Mouse (Mus musculus) neural tube, embryonic 11.5 days (tissue): ENCODE measurements at regions not wholly inside any gene's neighbourhood (a gene's known extent, or its start where the extent isn't known, plus 50 kb on each side); places are given as distances from the start of the nearest gene placed in this dataset.
"Not testable (repeated sequence)": the region's sequence is repeated elsewhere in the genome, so short reads cannot be mapped to it uniquely, and the experiment has no call there.

ENCODE experiments used
- ATAC-seq: fragments of 200-750 bp; cut with Nextera tagmentation; 2 replicates; pipeline ENCODE4 v1.8.0; 2017; ENCODE audit warnings: moderate number of reproducible peaks, mild to moderate bottlenecking, moderate TSS enrichment, moderate library complexity; ENCODE audit not compliant: insufficient read depth, low FRiP score, low TSS enrichment
- DNase-seq: peaks from one replicate; pipeline ENCODE4 v3.0.0-alpha.2; 2015; ENCODE audit warnings: low spot score
- H3K27ac ChIP-seq: fragments of 300-500 bp; sonication (generic); 2 replicates; pipeline ENCODE4 v1.5.1; 2014; ENCODE audit warnings: low read depth, mild to moderate bottlenecking, low read length
- H3K27me3 ChIP-seq: fragments of 300-500 bp; sonication (generic); 2 replicates; pipeline ENCODE4 v1.6.1; 2014; ENCODE audit warnings: mild to moderate bottlenecking, low read length, mixed read lengths; ENCODE audit not compliant: control insufficient read depth, insufficient read depth
- H3K36me3 ChIP-seq: fragments of 300-500 bp; sonication (generic); 2 replicates; pipeline ENCODE4 v1.6.1; 2014; ENCODE audit warnings: mild to moderate bottlenecking, low read length, moderate library complexity, mixed read lengths; ENCODE audit not compliant: control insufficient read depth, insufficient read depth
- H3K4me1 ChIP-seq: fragments of 300-500 bp; sonication (generic); 2 replicates; pipeline ENCODE4 v1.6.1; 2014; ENCODE audit warnings: low read length, mixed read lengths; ENCODE audit not compliant: control insufficient read depth, insufficient read depth
- H3K4me2 ChIP-seq: fragments of 300-500 bp; sonication (generic); 2 replicates; pipeline ENCODE4 v1.6.1; 2014; ENCODE audit warnings: low read depth, mild to moderate bottlenecking, moderate library complexity
- H3K4me3 ChIP-seq: fragments of 300-500 bp; sonication (generic); 2 replicates; pipeline ENCODE4 v1.5.1; 2014; ENCODE audit warnings: low read depth, low read length
- H3K9ac ChIP-seq: fragments of 300-500 bp; sonication (generic); 2 replicates; pipeline ENCODE4 v1.6.1; 2014; ENCODE audit warnings: mild to moderate bottlenecking, low read length
- H3K9me3 ChIP-seq: fragments of 300-500 bp; sonication (generic); 2 replicates; pipeline ENCODE4 v1.6.1; 2016; ENCODE audit warnings: low read length; ENCODE audit not compliant: control insufficient read depth
- WGBS: fragments of 180-500 bp; shearing (Covaris S2); extraction: QIAGEN DNeasy Blood & Tissue Kit; methylation state at CpG from one replicate; pipeline ENCODE4 v1.1.7; 2014; 5-methylcytosine and 5-hydroxymethylcytosine counted together

DNA sequence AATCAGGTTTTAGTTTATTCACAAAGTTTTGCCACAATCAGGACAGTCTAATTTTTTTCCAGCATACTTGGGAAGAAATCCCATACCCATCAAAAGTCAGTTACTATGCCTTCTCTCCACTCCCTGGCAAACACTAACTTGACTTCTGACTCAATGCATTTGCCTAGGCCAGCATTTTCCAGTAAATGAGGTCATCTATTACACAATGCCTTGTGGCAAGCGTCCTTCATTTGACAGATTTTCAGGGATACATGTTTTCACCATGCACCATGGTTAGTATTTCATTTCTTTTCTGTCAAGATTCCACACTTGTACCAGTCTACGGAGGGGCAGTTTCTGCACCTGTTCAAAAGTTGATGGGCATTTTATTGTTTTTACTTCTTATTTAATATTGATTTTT, 88.4 kb upstream of the Slc2a12 start:
- not testable (repeated sequence) for H3K9ac ChIP-seq, H3K4me1 ChIP-seq, H3K27ac ChIP-seq, H3K4me2 ChIP-seq, H3K9me3 ChIP-seq, H3K36me3 ChIP-seq, H3K27me3 ChIP-seq, DNase-seq, ATAC-seq, H3K4me3 ChIP-seq
- WGBS, result 80% methylated on average over 2 of the region's 2 CpGs

DNA sequence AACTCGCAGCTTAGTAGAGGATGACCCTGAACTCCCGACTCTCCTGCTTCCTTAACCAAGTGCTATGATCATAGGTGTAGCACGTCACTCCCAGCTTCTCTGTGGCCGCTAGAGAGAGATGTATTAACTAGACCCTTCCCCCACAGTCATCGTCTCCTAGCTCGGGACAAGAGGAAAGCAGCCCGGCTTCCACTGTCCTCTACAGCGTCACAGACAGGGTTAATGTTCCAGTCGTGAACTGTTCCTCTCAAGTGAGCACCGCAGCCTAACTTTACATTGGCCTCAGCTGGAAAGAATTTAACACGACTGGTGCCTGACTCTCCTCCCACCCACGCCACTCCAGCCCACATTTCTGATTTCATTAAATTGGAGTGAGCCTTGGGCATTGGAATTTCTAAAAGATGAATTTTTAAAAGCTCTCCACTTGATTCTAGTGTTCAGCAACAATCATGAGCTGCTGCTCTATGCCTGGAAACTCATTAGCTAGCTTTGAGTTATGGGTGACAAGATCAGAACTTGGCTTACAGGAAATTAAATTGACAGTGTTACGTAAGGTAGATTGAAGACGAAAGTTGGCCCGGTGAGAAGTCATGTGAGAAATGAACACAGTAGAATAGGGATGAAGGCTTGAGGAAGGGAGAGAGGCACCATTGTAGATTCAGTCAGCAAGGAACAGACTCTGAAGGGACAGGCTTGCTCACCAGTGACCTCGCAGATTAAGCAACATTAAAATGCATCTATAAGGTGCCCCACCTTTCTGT, 75.4 kb upstream of the Slc2a12 start:
- not testable (repeated sequence) for H3K4me1 ChIP-seq, H3K36me3 ChIP-seq, H3K27me3 ChIP-seq, H3K9ac ChIP-seq, ATAC-seq, H3K4me3 ChIP-seq, H3K4me2 ChIP-seq, DNase-seq, H3K27ac ChIP-seq, H3K9me3 ChIP-seq
- 79% methylated on average over 15 of the region's 16 CpGs for WGBS

DNA sequence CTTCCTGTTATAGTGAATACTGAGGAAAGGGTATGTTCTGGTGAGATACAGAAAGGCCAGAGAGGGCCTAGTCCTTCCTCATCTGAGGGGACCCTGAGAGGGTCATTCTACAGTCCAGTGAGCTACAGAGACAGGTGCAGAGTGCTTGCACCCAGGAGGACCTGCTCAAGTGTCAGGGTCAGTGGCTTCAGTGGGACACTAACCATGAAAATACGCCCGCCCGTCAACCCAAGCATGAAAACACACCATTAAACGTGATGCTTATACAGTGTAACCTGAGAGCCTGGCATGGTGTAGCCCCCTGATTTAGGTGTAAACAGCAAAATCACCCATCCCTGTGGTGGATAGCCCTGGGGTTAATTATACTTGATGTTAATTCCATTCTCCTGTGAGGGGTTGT, 70.8 kb upstream of the Slc2a12 start:
- not testable (repeated sequence) for H3K4me2 ChIP-seq, H3K9me3 ChIP-seq, H3K9ac ChIP-seq, H3K27ac ChIP-seq, H3K4me1 ChIP-seq, H3K36me3 ChIP-seq, H3K27me3 ChIP-seq, H3K4me3 ChIP-seq, DNase-seq, ATAC-seq
- WGBS, result 71% methylated on average over 4 of the region's 4 CpGs

DNA sequence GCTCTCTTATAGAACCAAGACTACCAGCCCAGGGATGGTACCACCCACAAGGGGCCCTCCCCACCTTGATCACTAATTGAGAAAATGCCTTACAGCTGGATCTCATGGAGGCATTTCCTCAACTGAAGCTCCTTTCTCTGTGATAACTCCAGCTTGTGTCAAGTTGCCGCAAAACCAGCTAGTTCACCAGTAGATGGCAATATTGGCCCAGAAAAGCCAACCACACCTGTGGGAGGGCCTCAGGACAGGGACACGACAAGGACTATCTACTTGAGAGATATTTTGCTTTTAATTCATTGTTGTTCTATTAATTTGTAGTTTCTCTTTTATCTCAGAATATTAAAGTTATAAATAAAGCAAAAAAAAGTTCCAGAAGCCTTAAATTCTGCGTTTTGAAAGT, 65.4 kb upstream of the Slc2a12 start:
- ATAC-seq, H3K27me3 ChIP-seq, H3K4me3 ChIP-seq, H3K4me2 ChIP-seq, H3K27ac ChIP-seq, H3K36me3 ChIP-seq, H3K9ac ChIP-seq, H3K4me1 ChIP-seq, H3K9me3 ChIP-seq: not testable (repeated sequence)
- peak; percentile 45 for DNase-seq
- WGBS, result 15% methylated on average over 3 of the region's 3 CpGs

DNA sequence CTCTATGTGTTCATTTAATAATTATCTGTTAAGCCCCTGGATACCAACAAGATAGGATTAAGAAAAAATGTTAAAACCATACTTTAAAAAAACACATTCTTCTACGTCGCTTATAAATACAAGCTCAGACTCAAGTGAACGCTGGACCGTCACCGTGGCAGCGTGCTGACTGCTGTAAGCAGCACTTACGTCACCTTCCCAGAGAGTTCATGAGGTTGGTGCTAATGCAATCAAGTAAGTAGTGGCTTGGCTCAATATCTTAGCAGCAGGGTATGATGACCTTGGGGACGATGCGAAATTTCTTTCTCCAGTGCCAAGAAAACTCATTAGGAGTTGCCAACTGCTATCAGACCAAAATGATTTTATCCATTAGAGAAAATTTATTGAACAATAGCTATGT, 63.5 kb upstream of the Slc2a12 start:
- not testable (repeated sequence) for ATAC-seq, H3K4me3 ChIP-seq
- 90% methylated on average over 9 of the region's 9 CpGs for WGBS

DNA sequence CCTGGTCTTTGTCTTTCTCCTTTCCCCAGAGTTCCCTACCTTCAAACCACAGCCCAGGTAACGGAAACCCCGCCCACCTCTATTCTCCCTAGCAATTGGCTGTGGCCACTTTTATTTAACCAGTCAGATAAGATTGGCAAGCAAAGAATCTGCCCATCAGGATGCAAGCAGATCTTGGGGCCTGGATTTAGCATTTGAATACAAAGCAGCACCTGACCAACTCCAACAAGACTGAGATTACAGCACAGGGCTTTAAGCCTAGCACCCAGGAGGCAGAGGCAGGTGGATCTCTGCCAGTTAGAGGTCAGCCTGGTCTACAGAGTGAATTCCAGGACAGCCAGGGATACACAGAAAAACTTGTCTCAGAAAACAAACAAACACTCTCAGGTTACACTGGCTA, 61.5 kb upstream of the Slc2a12 start:
- H3K9me3 ChIP-seq, H3K9ac ChIP-seq, H3K4me3 ChIP-seq, H3K27me3 ChIP-seq, H3K4me1 ChIP-seq, H3K4me2 ChIP-seq, DNase-seq, ATAC-seq, H3K27ac ChIP-seq, H3K36me3 ChIP-seq: not testable (repeated sequence)
- WGBS, result 96% methylated on average over 2 of the region's 2 CpGs

More for the DNA sequence above, 63.5 kb upstream of the Slc2a12 start:
- not testable (repeated sequence) for H3K4me2 ChIP-seq, H3K9ac ChIP-seq, H3K36me3 ChIP-seq, H3K4me1 ChIP-seq, DNase-seq, H3K27ac ChIP-seq, H3K27me3 ChIP-seq, H3K9me3 ChIP-seq

DNA sequence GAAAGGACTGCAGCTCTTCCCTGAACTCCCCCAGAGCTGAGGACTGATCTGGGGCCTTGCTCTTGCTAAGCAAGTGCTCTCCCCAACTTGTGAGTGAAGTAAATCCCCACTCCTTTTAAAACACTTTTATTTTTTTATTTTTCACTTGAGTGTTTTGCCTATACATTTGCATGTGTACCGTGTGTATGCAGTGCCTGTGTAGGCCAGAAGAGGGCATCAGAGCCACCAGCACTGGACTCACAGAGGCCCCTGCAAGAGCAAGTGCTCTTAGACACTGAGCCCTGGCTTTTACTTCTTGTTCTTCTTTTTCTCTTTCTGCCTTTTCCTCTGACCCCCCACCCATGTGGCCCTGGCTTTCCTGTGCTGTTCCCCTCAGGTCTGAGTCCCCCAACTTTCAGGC, 56.2 kb upstream of the Slc2a12 start:
- H3K4me1 ChIP-seq, H3K36me3 ChIP-seq, H3K4me3 ChIP-seq, H3K4me2 ChIP-seq, DNase-seq, H3K27ac ChIP-seq, ATAC-seq, H3K27me3 ChIP-seq, H3K9me3 ChIP-seq, H3K9ac ChIP-seq: not testable (repeated sequence)
- WGBS, result 83% methylated on average over 1 of the region's 1 CpGs

DNA sequence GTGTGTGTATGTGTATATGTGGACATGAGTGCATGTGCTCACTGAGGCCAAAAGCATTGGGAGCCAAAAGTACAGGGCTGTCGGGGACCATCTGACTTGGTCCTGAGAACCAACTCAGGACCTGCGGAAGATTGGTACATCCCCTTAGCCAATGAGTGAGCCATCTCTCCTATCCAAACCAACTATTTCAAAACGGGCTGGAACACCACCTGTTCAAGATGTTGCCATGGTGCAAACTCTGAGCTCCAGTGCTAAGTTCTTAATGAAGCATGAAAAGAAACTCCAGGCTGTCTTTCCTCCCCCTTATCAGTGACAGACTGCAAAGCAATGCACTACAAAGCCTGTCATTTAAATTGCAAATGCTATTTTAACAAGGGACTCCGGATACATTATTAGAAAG, 53.1 kb upstream of the Slc2a12 start:
- not testable (repeated sequence) for DNase-seq, H3K9ac ChIP-seq, H3K9me3 ChIP-seq, H3K4me2 ChIP-seq, H3K4me1 ChIP-seq, H3K4me3 ChIP-seq, H3K27ac ChIP-seq, H3K36me3 ChIP-seq, H3K27me3 ChIP-seq
- ATAC-seq, result peak; percentile 84
- 35% methylated on average over 4 of the region's 4 CpGs for WGBS

DNA sequence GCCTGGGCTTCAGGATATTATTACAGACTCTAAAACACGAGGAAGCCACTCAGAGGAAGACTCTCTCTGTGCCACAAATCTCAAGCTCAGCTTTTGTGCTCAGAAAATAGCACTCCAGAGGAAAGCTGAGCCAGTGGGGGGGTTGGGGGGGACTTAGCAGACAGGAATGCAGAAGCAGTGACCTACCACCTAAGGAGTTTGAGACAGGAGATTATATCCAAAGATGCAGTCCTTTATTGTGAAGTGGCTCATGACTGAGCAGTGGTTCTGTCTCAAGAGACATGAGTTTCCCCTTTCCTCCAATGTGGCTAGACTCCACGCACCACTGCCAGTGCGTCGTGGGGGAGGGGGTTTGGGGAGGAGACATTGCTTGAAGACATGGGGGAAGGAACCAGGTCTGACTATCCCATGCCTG, 52.6 kb upstream of the Slc2a12 start:
- not testable (repeated sequence) for H3K4me1 ChIP-seq, H3K9ac ChIP-seq, H3K4me3 ChIP-seq, H3K9me3 ChIP-seq, H3K27ac ChIP-seq, H3K4me2 ChIP-seq, H3K36me3 ChIP-seq, H3K27me3 ChIP-seq
- WGBS, result 50% methylated on average over 4 of the region's 4 CpGs
- ATAC-seq, result 0 out of 2 replicates have a peak, but pooled peaks have one; percentile 23
- peak; percentile 18 for DNase-seq
